Mouse (Mus musculus): ENCODE data around the gene Rpl36al. TPM values are rescaled to one million over a fixed set of nuclear protein-coding genes. Genes with fewer than 3 reads are reported as not detected.
"Not testable (repeated sequence)": the region's sequence is repeated elsewhere in the genome, so short reads cannot be mapped to it uniquely, and the experiment has no call there.

Gene Rpl36al
- polyA plus RNA-seq, 1 experiment = 62.3 TPM

DNA sequence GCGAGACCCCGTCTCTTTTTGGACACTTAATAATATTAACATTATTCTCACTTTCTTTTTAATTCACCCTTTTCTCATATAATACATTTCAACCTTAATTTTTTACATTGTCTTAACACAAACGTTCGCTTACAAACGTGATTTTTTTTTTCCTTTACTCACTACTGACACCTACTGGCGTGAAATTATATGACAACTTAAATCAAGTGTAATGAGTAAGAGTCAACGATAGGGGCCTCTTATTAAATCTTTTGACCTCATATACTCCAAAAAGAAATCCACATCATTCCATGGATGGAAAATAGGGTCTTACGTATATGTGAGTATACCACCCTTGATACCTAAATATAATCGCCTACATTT is 24.3 kb downstream of the Rpl36al start:
- peak overlapping the region; percentile 77 for H3K4me3 ChIP-seq (replicated peaks)
- no peaks in the 10 kb centered on the region for H3K27me3 ChIP-seq (replicated peaks)
- H3K4me1 ChIP-seq = peaks cover 20% of the 10 kb centered on the region; the same call in 1 of the 2 replicates
- no peaks in the 10 kb centered on the region for H3K9me3 ChIP-seq
- H3K36me3 ChIP-seq (replicated peaks; ENCODE audit: low read length) = peaks cover 27% of the 10 kb centered on the region
- TF ChIP-seq FLI1 (IDR thresholded peaks at IDR 0.05; ENCODE audit: low read length) (no peak), GATA1 (IDR thresholded peaks at IDR 0.05; ENCODE audit: borderline replicate concordance, low read length) (no peak)

DNA sequence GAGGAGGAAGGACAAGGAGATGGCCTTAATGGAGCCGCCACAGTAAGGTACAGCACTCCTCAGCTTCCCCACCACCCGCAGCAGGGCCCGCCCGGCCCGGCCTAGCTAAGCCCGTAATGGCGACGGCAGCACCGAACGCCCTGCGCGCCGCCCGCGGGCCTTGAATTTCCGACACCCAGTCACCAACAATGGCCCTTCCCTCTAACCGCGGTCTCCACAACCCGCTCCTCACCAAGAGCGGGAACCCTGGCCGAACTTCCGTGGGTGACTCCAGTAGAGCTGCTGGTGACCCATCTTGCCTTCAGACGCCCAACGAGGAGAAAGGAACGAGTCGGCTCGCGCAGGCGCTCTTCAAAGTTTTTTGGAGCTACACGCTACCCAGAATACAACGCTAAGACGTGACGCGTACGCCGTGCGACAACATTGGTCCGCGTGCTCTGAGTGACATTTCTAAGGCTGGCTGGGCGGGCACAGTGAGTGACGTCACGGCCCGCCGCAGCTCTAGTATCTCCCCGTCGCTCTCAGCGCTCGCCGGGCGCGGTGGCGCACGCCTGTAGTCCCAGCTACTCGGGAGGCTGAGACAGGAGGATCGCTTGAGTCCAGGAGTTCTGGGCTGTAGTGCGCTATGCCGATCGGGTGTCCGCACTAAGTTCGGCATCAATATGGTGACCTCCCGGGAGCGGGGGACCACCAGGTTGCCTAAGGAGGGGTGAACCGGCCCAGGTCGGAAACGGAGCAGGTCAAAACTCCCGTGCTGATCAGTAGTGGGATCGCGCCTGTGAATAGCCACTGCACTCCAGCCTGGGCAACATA is 24.9 kb downstream of the Rpl36al start, which contains the start of gene Rps29:
TSS of gene Rps29 (minus strand) at position 422 of the 813 bp plus-strand sequence.
- peaks cover 20% of the 10 kb centered on the region; the same call in 1 of the 2 replicates for H3K4me1 ChIP-seq
- H3K4me3 ChIP-seq (replicated peaks) = peak within 1 kb of the TSS; percentile 96
- peaks cover 27% of the 10 kb centered on the region for H3K36me3 ChIP-seq (replicated peaks; ENCODE audit: low read length)
- H3K9me3 ChIP-seq; H3K27me3 ChIP-seq (replicated peaks): not testable (repeated sequence)

DNA sequence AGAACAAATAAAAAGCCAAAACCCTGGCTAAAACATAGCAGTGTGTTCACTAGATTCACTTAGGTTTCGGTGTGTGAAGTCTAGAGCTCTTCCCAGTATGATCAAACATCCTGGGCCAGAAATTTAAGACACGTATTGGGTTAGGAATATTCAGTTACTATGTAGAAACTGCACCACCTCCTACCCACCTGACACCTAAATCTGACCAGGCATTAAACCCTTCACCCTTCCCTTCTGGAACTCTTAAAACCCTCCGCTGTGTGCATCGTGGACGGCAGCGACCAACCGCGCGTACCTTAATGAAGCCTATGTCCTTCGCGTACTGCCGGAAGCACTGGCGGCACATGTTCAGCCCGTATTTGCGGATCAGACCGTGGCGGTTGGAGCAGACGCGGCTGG is 25.5 kb downstream of the Rpl36al start:
- peaks cover 19% of the 10 kb centered on the region; the same call in 1 of the 2 replicates for H3K4me1 ChIP-seq
- peaks cover 27% of the 10 kb centered on the region for H3K36me3 ChIP-seq (replicated peaks; ENCODE audit: low read length)
- H3K27me3 ChIP-seq (replicated peaks) = no peaks in the 10 kb centered on the region
- H3K4me3 ChIP-seq (replicated peaks) = peak overlapping the region; percentile 96
- no peak for TF ChIP-seq GATA1 (IDR thresholded peaks at IDR 0.05; ENCODE audit: borderline replicate concordance, low read length)
- no peak for TF ChIP-seq FLI1 (IDR thresholded peaks at IDR 0.05; ENCODE audit: low read length)
- H3K9me3 ChIP-seq = no peaks in the 10 kb centered on the region

DNA sequence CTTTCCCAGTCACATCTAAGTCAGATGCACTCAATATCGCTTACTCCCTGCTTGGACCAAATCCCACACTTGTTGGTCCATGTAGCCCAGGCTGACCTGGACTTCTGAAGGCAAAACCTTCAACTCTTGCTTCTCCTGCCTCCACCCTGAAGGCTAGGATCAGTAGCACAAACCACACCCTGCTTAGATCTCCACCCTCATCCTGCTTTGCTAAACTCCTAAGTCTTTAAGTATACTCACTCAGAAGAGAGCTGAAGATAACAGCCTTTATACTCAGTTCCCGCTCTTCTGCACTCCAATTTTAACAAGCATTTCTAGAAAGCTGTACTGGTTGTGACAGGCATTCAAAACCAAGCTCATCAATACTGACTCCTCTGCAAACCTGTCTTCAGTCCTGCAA is 26.8 kb downstream of the Rpl36al start:
- Histone ChIP-seq H3K27me3 (replicated peaks) (no peaks in the 10 kb centered on the region), H3K36me3 (replicated peaks; ENCODE audit: low read length) (peaks cover 27% of the 10 kb centered on the region), H3K4me1 (peaks cover 14% of the 10 kb centered on the region; the same call in 1 of the 2 replicates), H3K4me3 (replicated peaks) (peak overlapping the region; percentile 28), H3K9me3 (no peaks in the 10 kb centered on the region)
- no peak for TF ChIP-seq GATA1 (IDR thresholded peaks at IDR 0.05; ENCODE audit: borderline replicate concordance, low read length)
- no peak for TF ChIP-seq FLI1 (IDR thresholded peaks at IDR 0.05; ENCODE audit: low read length)

DNA sequence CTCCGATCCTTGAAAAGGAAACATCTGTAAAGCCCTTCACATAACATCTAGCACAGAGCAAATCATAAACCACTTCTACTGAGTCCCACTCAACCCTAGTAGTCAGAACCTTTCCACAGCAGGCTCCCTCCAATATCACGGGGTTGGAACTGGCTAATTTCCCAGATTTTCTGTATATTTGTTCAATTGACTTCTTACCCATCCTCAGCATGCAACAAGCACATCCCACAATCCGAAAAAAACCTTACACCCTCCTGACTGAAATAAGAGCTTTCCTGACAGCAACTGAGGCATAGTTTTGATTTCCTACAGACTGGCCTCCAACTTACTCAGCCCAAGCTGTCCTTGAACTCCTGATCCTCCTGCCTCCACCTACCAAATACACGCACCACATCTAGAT is 27.4 kb downstream of the Rpl36al start:
- H3K4me3 ChIP-seq (replicated peaks) = no peak overlapping the region
- peaks cover 14% of the 10 kb centered on the region; the same call in 1 of the 2 replicates for H3K4me1 ChIP-seq
- no peak for TF ChIP-seq FLI1 (IDR thresholded peaks at IDR 0.05; ENCODE audit: low read length)
- TF ChIP-seq GATA1 (IDR thresholded peaks at IDR 0.05; ENCODE audit: borderline replicate concordance, low read length) = no peak
- H3K36me3 ChIP-seq (replicated peaks; ENCODE audit: low read length) = peaks cover 27% of the 10 kb centered on the region
- no peaks in the 10 kb centered on the region for H3K27me3 ChIP-seq (replicated peaks)
- no peaks in the 10 kb centered on the region for H3K9me3 ChIP-seq

DNA sequence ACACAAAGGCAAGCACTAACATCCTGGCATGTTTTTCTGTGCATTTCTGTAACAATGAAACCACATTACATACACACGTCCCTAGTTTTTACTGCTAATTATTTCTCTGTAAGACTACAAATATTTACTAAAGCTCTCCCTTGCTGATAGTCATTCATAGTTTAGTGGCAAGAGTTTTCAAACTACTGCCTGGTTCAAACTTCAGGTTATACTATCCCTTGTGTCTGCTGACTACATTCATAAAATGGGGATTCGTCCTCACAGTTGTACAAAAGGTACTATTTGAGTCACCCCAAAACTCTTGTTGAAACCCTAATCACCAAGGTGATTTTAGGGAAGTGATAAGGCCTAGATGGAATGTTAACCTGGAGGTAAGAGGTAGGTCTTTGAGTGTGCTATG is 28.0 kb downstream of the Rpl36al start:
- TF ChIP-seq GATA1 (IDR thresholded peaks at IDR 0.05; ENCODE audit: borderline replicate concordance, low read length) (no peak), FLI1 (IDR thresholded peaks at IDR 0.05; ENCODE audit: low read length) (no peak)
- Histone ChIP-seq H3K4me1 (peaks cover 14% of the 10 kb centered on the region; the same call in 1 of the 2 replicates), H3K27me3 (replicated peaks) (no peaks in the 10 kb centered on the region), H3K36me3 (replicated peaks; ENCODE audit: low read length) (peaks cover 27% of the 10 kb centered on the region), H3K9me3 (no peaks in the 10 kb centered on the region), H3K4me3 (replicated peaks) (no peak overlapping the region)

DNA sequence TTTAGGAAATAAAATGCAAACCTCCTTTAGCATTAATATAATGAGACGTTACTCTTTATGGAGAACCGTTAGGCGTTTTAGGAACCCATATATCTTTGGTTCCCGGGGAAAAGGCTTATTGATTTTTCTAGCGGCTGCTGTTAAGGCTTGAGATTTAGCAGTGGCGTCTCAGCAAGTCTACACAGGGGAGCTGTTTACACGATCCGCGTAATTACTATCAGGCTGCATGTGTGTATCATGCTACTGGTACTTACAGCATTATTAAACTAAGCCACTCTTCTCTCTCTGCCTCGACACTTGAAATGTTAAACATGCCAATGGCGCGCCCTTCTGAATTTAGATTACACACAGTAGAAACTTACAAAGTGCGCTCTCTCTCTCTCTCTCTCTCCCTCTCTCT is 33.8 kb downstream of the Rpl36al start:
- Histone ChIP-seq H3K27me3 (replicated peaks) (peaks cover 2% of the 10 kb centered on the region), H3K36me3 (replicated peaks; ENCODE audit: low read length) (peaks cover under 1% of the 10 kb centered on the region), H3K4me3 (replicated peaks) (no peak overlapping the region), H3K9me3 (no peaks in the 10 kb centered on the region), H3K4me1 (no peaks in the 10 kb centered on the region)
- TF ChIP-seq FLI1 (IDR thresholded peaks at IDR 0.05; ENCODE audit: low read length) (no peak), GATA1 (IDR thresholded peaks at IDR 0.05; ENCODE audit: borderline replicate concordance, low read length) (no peak)

DNA sequence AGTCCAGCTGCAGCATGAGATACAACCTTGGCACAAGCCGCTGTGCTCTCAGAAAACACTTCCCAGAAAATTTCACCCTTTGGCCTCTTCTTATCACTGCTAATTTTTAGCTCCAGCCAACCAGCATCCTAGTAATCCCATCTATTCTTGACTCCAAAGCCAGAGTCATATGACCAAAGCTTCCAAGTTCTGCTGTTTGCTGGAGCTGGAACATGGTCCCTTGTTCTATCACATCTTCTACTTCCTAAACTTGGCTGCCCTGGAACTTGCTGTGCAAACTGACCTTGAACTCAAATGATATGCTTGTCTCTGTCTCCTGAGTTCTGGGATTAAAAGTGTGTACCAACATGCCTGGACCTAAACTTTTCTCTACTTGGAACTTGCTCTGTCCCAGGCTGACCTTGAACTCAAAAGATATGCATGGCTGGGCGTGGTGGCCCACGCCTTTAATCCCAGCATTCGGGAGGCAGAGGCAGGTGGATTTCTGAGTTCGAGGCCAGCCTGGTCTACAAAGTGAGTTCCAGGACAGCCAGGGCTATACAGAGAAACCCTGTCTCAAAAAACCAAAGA is 36.6 kb downstream of the Rpl36al start:
- no peak for TF ChIP-seq GATA1 (IDR thresholded peaks at IDR 0.05; ENCODE audit: borderline replicate concordance, low read length)
- no peak for TF ChIP-seq FLI1 (IDR thresholded peaks at IDR 0.05; ENCODE audit: low read length)
- H3K27me3 ChIP-seq (replicated peaks) = peaks cover 7% of the 10 kb centered on the region
- no peaks in the 10 kb centered on the region for H3K36me3 ChIP-seq (replicated peaks; ENCODE audit: low read length)
- H3K4me1 ChIP-seq = no peaks in the 10 kb centered on the region
- no peak overlapping the region for H3K4me3 ChIP-seq (replicated peaks)
- no peaks in the 10 kb centered on the region for H3K9me3 ChIP-seq

DNA sequence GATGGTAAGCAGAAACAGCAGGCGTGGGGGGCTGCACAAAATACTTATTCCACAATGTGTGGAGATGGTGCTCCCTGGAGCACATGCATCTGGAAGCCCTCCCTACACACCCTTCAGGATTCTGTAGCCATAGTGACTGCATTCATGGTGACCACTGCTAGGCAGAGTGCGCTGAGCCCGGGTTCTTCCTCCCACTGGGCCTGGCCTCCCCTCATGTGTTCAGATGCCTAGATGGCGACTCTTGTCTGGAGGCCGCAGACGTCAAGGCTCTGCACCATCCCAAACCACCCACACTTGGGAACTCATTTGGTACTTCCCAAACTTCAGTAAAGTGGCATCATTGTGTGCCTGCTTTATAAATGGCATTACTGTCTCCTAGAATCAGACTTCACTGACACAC is 40.4 kb downstream of the Rpl36al start:
- Histone ChIP-seq H3K4me1 (no peaks in the 10 kb centered on the region), H3K4me3 (replicated peaks) (no peak overlapping the region), H3K9me3 (no peaks in the 10 kb centered on the region), H3K27me3 (replicated peaks) (peaks cover 11% of the 10 kb centered on the region), H3K36me3 (replicated peaks; ENCODE audit: low read length) (no peaks in the 10 kb centered on the region)
- TF ChIP-seq GATA1 (IDR thresholded peaks at IDR 0.05; ENCODE audit: borderline replicate concordance, low read length) (no peak), FLI1 (IDR thresholded peaks at IDR 0.05; ENCODE audit: low read length) (no peak)

DNA sequence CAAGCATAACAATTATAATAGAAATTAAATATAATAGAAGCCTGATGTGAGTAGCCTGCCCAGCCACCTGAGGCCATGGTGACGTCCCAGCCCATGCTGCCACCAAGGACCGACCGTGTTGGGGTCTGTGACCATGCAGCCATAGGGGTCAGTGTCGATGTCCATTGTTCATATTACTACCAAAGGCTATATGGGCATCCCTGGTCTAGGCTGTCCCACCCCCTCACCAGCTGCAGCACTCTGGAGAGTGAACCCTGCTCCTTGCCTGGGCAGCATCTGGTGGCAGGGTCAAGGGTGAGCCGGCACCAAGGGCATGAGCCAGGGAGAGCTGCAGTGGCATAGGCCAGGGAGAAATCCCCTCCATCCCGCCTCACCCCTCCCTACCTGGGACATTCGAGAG is 44.0 kb downstream of the Rpl36al start:
- H3K27me3 ChIP-seq (replicated peaks) = peaks cover 16% of the 10 kb centered on the region
- H3K4me3 ChIP-seq (replicated peaks) = no peak overlapping the region
- TF ChIP-seq GATA1 (IDR thresholded peaks at IDR 0.05; ENCODE audit: borderline replicate concordance, low read length) (no peak), FLI1 (IDR thresholded peaks at IDR 0.05; ENCODE audit: low read length) (no peak)
- no peaks in the 10 kb centered on the region for H3K36me3 ChIP-seq (replicated peaks; ENCODE audit: low read length)
- no peaks in the 10 kb centered on the region for H3K4me1 ChIP-seq
- H3K9me3 ChIP-seq = no peaks in the 10 kb centered on the region
